Comparison of ENCODE assay signal across 8 mouse cellular contexts in the genomic region with DNA sequence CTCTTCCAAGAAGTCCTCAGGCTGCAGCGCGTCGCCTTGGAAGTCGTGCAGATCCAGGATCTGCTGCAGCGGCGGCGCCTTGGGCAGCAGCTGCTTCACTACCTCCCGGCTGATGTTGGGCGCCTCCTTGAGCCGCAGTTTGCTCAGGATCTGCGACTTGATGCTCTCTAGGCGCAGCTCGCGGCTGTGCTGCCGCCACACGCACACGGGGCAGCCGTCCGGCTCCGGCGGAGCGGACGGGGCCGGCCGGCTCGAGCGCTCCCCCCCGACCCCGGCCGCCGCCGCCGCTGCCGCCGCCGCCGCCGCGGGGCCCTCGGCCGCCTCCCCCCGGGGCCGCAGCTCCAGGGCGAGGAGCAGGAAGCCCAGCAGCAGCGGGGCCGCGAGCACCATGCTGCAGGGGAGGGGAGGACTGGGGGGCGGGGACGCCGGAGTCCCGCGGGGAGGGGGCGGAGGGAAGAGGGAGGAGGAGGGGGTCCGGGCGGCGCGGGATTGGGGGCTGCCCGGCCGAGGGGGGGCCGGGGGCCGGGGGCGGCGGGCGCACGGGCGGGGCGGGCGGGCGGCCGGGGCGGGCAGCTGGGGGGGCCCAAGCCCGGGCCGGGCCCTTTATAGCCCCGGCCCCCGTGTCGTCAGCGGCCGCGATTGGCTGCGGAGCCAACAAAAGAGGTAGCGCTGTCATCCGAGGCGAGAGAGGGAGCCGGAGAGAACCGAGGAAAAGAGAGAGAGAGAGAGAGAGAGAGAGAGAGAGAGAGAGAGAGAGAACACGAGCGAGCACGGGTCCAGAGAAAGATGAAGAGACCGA. TPM values are rescaled to one million over a fixed set of nuclear protein-coding genes. Genes with fewer than 3 reads are reported as not detected.
A peak's percentile ranks its signal among the peaks of the same experiment; 100 is the strongest.
DNase-seq lines count a peak whose midpoint lies in the region; ATAC-seq and TF ChIP-seq lines count a peak whose summit lies in the region.

A gene (minus strand): TSS at position 423 of the 799 bp plus-strand sequence.

- ATAC-seq in forebrain, embryonic 13.5 days = peak; percentile 88
- ATAC-seq in hindbrain, embryonic 16.5 days = peak; percentile 84
- ATAC-seq in limb, embryonic 11.5 days (ENCODE audit: insufficient number of reproducible peaks, low FRiP score, low TSS enrichment, low read depth) = peak; percentile 61

- H3K36me3 ChIP-seq in kidney, adult 2 months (ENCODE audit: control insufficient read depth, insufficient read depth, low read length) = no peaks in the 10 kb centered on the region
- H3K36me3 ChIP-seq in forebrain, embryonic 13.5 days (ENCODE audit: poor library complexity, severe bottlenecking) = peaks cover 13% of the 10 kb centered on the region
- H3K36me3 ChIP-seq in hindbrain, embryonic 16.5 days (ENCODE audit: control insufficient read depth, insufficient read depth, low read length) = no peaks in the 10 kb centered on the region
- H3K36me3 ChIP-seq in limb, embryonic 11.5 days (ENCODE audit: control insufficient read depth, insufficient read depth, low read length) = no peaks in the 10 kb centered on the region; the same call in 1 of the 2 replicates
- peaks cover 17% of the 10 kb centered on the region for H3K36me3 ChIP-seq in midbrain, embryonic 10.5 days

- peak within 1 kb of the TSS; percentile 91 for H3K4me2 ChIP-seq in forebrain, embryonic 13.5 days
- H3K4me2 ChIP-seq in hindbrain, embryonic 16.5 days (ENCODE audit: low read length) = peak within 1 kb of the TSS; percentile 59
- H3K4me2 ChIP-seq in limb, embryonic 11.5 days (ENCODE audit: low read depth, severe bottlenecking) = peak within 1 kb of the TSS; percentile 80

- DNase-seq in kidney, adult 2 months = peak; percentile 52
- no peak for DNase-seq in kidney, adult 18-20 months
- DNase-seq in T-cell, adult 2 months (ENCODE audit: low spot score) = peak; percentile 60
- peak; percentile 85 for DNase-seq in limb, embryonic 11.5 days (ENCODE audit: low spot score)
- DNase-seq in midbrain, embryonic 10.5 days (ENCODE audit: low spot score) = peak; percentile 88
- peak; percentile 52 for DNase-seq in testis, postnatal 14 days (ENCODE audit: low spot score)

- no peak within 1 kb of the TSS for H3K27ac ChIP-seq in kidney, adult 2 months (ENCODE audit: insufficient read depth, low read depth, low read length)
- H3K27ac ChIP-seq in forebrain, embryonic 13.5 days = peak within 1 kb of the TSS; percentile 95
- peak within 1 kb of the TSS; percentile 94 for H3K27ac ChIP-seq in hindbrain, embryonic 16.5 days (ENCODE audit: low read depth, low read length)
- H3K27ac ChIP-seq in limb, embryonic 11.5 days (replicated peaks; ENCODE audit: low read depth, low read length) = peak within 1 kb of the TSS; percentile 96
- H3K27ac ChIP-seq in midbrain, embryonic 10.5 days (replicated peaks) = peak within 1 kb of the TSS; percentile 93

- no peaks in the 10 kb centered on the region for H3K27me3 ChIP-seq in kidney, adult 2 months (replicated peaks; ENCODE audit: control insufficient read depth, insufficient read depth, low read length)
- H3K27me3 ChIP-seq in forebrain, embryonic 13.5 days = peaks cover 10% of the 10 kb centered on the region
- H3K27me3 ChIP-seq in hindbrain, embryonic 16.5 days (replicated peaks; ENCODE audit: control insufficient read depth, insufficient read depth, low read length) = no peaks in the 10 kb centered on the region
- H3K27me3 ChIP-seq in limb, embryonic 11.5 days (ENCODE audit: control insufficient read depth, insufficient read depth, low read length) = 0 out of 2 replicates have a peak, but pooled peaks cover 3% of the 10 kb centered on the region
- H3K27me3 ChIP-seq in midbrain, embryonic 10.5 days (ENCODE audit: low read depth, poor library complexity, severe bottlenecking) = peaks cover 38% of the 10 kb centered on the region

- H3K9ac ChIP-seq in forebrain, embryonic 13.5 days = peak within 1 kb of the TSS; percentile 83
- peak within 1 kb of the TSS; percentile 88 for H3K9ac ChIP-seq in hindbrain, embryonic 16.5 days (ENCODE audit: low read depth, low read length)
- peak within 1 kb of the TSS; percentile 89 for H3K9ac ChIP-seq in limb, embryonic 11.5 days (ENCODE audit: low read length)

- H3K9me3 ChIP-seq in forebrain, embryonic 13.5 days (replicated peaks) = no peaks in the 10 kb centered on the region
- no peaks in the 10 kb centered on the region for H3K9me3 ChIP-seq in hindbrain, embryonic 16.5 days (ENCODE audit: control insufficient read depth, low read length)
- no peaks in the 10 kb centered on the region for H3K9me3 ChIP-seq in limb, embryonic 11.5 days (ENCODE audit: control insufficient read depth, low read length)
- H3K9me3 ChIP-seq in midbrain, embryonic 10.5 days (replicated peaks) = no peaks in the 10 kb centered on the region

- peak within 1 kb of the TSS; percentile 81 for H3K4me3 ChIP-seq in kidney, adult 2 months (ENCODE audit: insufficient read depth, low read depth, low read length)
- H3K4me3 ChIP-seq in forebrain, embryonic 13.5 days = peak within 1 kb of the TSS; percentile 68
- H3K4me3 ChIP-seq in hindbrain, embryonic 16.5 days (ENCODE audit: low read length) = peak within 1 kb of the TSS; percentile 91
- H3K4me3 ChIP-seq in limb, embryonic 11.5 days (ENCODE audit: low read depth, low read length) = peak within 1 kb of the TSS; percentile 89
- H3K4me3 ChIP-seq in midbrain, embryonic 10.5 days = peak within 1 kb of the TSS; percentile 86

- TF ChIP-seq POLR2A in kidney, adult 2 months (IDR thresholded peaks at IDR 0.05; ENCODE audit: low read depth, low read length) = no peak

- peaks cover 12% of the 10 kb centered on the region; the same call in 1 of the 2 replicates for H3K4me1 ChIP-seq in kidney, adult 2 months (ENCODE audit: control insufficient read depth, insufficient read depth, low read length)
- H3K4me1 ChIP-seq in forebrain, embryonic 13.5 days = peaks cover 55% of the 10 kb centered on the region
- H3K4me1 ChIP-seq in hindbrain, embryonic 16.5 days (ENCODE audit: control insufficient read depth, insufficient read depth, low read depth, low read length) = peaks cover 26% of the 10 kb centered on the region
- H3K4me1 ChIP-seq in limb, embryonic 11.5 days (ENCODE audit: control insufficient read depth, insufficient read depth, low read length) = peaks cover 15% of the 10 kb centered on the region
- peaks cover 64% of the 10 kb centered on the region for H3K4me1 ChIP-seq in midbrain, embryonic 10.5 days

- TF ChIP-seq CTCF in kidney, adult 2 months (conservative IDR thresholded peaks at IDR 0.05; ENCODE audit: insufficient read depth, insufficient read length, low read depth, low read length) = no peak

- WGBS in kidney, adult 2 months = 1% methylated on average over 71 of the region's 89 CpGs
- 1% methylated on average over 41 of the region's 89 CpGs for WGBS in forebrain, embryonic 13.5 days
- under 1% methylated on average over 61 of the region's 89 CpGs for WGBS in hindbrain, embryonic 16.5 days
- WGBS in limb, embryonic 11.5 days = under 1% methylated on average over 51 of the region's 89 CpGs
- 1% methylated on average over 84 of the region's 89 CpGs for WGBS in midbrain, embryonic 10.5 days

RNA-seq across cellular contexts. Expression of the gene that starts here (rescaled TPM):
- polyA plus RNA-seq in kidney, adult 2 months (2012; rRNA removed) = 2.5 and 2.9 TPM in 2 replicates
- polyA plus RNA-seq in forebrain, embryonic 13.5 days (2015; fragmentation: Nextera tagmentation; extraction: Ambion mirVana) = 8.9 and 9.0 TPM in 2 replicates
- polyA plus RNA-seq in hindbrain, embryonic 16.5 days (2015; fragmentation: Nextera tagmentation; extraction: Ambion mirVana) = 5.8 and 6.5 TPM in 2 replicates
- polyA plus RNA-seq in limb, embryonic 11.5 days (2014; fragmentation: Nextera tagmentation; extraction: Ambion mirVana) = 17.5 and 18.1 TPM in 2 replicates
- 9.5 and 10.5 TPM in 2 replicates for polyA plus RNA-seq in midbrain, embryonic 10.5 days (2016; fragmentation: Nextera tagmentation; extraction: Ambion mirVana)
